Mouse (Mus musculus) midbrain, embryonic 11.5 days (tissue): ENCODE measurements at regions not wholly inside any gene's neighbourhood (a gene's known extent, or its start where the extent isn't known, plus 50 kb on each side); places are given as distances from the start of the nearest gene placed in this dataset.
A peak's percentile ranks its signal among the peaks of the same experiment; 100 is the strongest.

ENCODE experiments used
- ATAC-seq: fragments of 200-750 bp; cut with Nextera tagmentation; 2 replicates; pipeline ENCODE4 v1.8.0; 2017; ENCODE audit warnings: moderate TSS enrichment, moderate library complexity; ENCODE audit not compliant: low FRiP score
- DNase-seq: peaks from one replicate; pipeline ENCODE4 v3.0.0; 2015; ENCODE audit warnings: low spot score; ENCODE audit errors: missing footprints
- H3K27ac ChIP-seq: fragments of 300-500 bp; sonication (generic); 2 replicates; pipeline ENCODE4 v1.5.1; 2014; ENCODE audit warnings: low read depth, low read length
- H3K27me3 ChIP-seq: fragments of 300-500 bp; sonication (generic); 2 replicates; pipeline ENCODE4 v1.6.1; 2014; ENCODE audit warnings: mild to moderate bottlenecking, low read length, moderate library complexity, mixed read lengths; ENCODE audit not compliant: control insufficient read depth, insufficient read depth
- H3K36me3 ChIP-seq: fragments of 300-500 bp; sonication (generic); 2 replicates; pipeline ENCODE4 v1.6.1; 2014; ENCODE audit warnings: mild to moderate bottlenecking, low read length, moderate library complexity, mixed read lengths; ENCODE audit not compliant: control insufficient read depth, insufficient read depth
- H3K4me1 ChIP-seq: fragments of 300-500 bp; sonication (generic); 2 replicates; pipeline ENCODE4 v1.6.1; 2014; ENCODE audit warnings: low read length; ENCODE audit not compliant: control insufficient read depth, insufficient read depth
- H3K4me2 ChIP-seq: fragments of 300-500 bp; sonication (generic); 2 replicates; pipeline ENCODE4 v1.6.1; 2014; ENCODE audit warnings: mild to moderate bottlenecking, moderate library complexity
- H3K4me3 ChIP-seq: fragments of 300-500 bp; sonication (generic); 2 replicates; pipeline ENCODE4 v1.5.1; 2014; ENCODE audit warnings: low read depth, low read length
- H3K9ac ChIP-seq: fragments of 300-500 bp; sonication (generic); 2 replicates; pipeline ENCODE4 v1.6.1; 2014; ENCODE audit warnings: low read length
- H3K9me3 ChIP-seq: fragments of 300-500 bp; sonication (generic); 2 replicates; pipeline ENCODE4 v1.6.1; 2016; ENCODE audit warnings: low read length; ENCODE audit not compliant: control insufficient read depth
- WGBS: fragments of 180-500 bp; shearing (Covaris S2); extraction: QIAGEN DNeasy Blood & Tissue Kit; methylation state at CpG from one replicate; pipeline ENCODE4 v1.1.7; 2014; 5-methylcytosine and 5-hydroxymethylcytosine counted together

- no peaks in the 10 kb centered on the region for H3K36me3 ChIP-seq
- no peak overlapping the region for H3K4me3 ChIP-seq
- no peaks in the 10 kb centered on the region for H3K27me3 ChIP-seq
- H3K4me2 ChIP-seq = no peak overlapping the region
- H3K4me1 ChIP-seq = no peaks in the 10 kb centered on the region
- ATAC-seq = no peak
- no peak overlapping the region for H3K9ac ChIP-seq
- WGBS = 79% methylated on average over 8 of the region's 8 CpGs
- no peak overlapping the region for H3K27ac ChIP-seq
- 0 out of 2 replicates have a peak, but pooled peaks cover 3% of the 10 kb centered on the region for H3K9me3 ChIP-seq
- DNase-seq = no peak
Measured at GRCm38 (mm10) chr8:79562669-79563068, 76.7 kb upstream of the Otud4 start.

GRCm38 (mm10) chr8:79562071-79562581 lies 77.3 kb upstream of the Otud4 start:
- ATAC-seq (no peak), DNase-seq (peak; percentile 84)
- H3K4me1 ChIP-seq = no peaks in the 10 kb centered on the region
- 79% methylated on average over 11 of the region's 11 CpGs for WGBS
- no peaks in the 10 kb centered on the region for H3K36me3 ChIP-seq
- 0 out of 2 replicates have a peak, but pooled peaks cover 3% of the 10 kb centered on the region for H3K9me3 ChIP-seq
- H3K27ac ChIP-seq = no peak overlapping the region
- no peaks in the 10 kb centered on the region for H3K27me3 ChIP-seq
- no peak overlapping the region for H3K4me2 ChIP-seq
- H3K9ac ChIP-seq = no peak overlapping the region
- no peak overlapping the region for H3K4me3 ChIP-seq

GRCm38 (mm10) chr8:79561269-79562063 lies 78.0 kb upstream of the Otud4 start:
- ATAC-seq = no peak
- Histone ChIP-seq H3K4me1 (no peaks in the 10 kb centered on the region), H3K27ac (no peak overlapping the region), H3K27me3 (no peaks in the 10 kb centered on the region), H3K9me3 (0 out of 2 replicates have a peak, but pooled peaks cover 3% of the 10 kb centered on the region), H3K4me3 (no peak overlapping the region), H3K36me3 (no peaks in the 10 kb centered on the region), H3K9ac (no peak overlapping the region), H3K4me2 (no peak overlapping the region)
- no peak for DNase-seq
- 83% methylated on average over 9 of the region's 9 CpGs for WGBS

GRCm38 (mm10) chr8:79559516-79559915 lies 79.9 kb upstream of the Otud4 start:
- Histone ChIP-seq H3K9ac (no peak overlapping the region), H3K4me1 (no peaks in the 10 kb centered on the region), H3K9me3 (no peaks in the 10 kb centered on the region), H3K36me3 (no peaks in the 10 kb centered on the region), H3K4me2 (no peak overlapping the region), H3K27ac (no peak overlapping the region), H3K4me3 (no peak overlapping the region), H3K27me3 (no peaks in the 10 kb centered on the region)
- WGBS = 90% methylated on average over 6 of the region's 6 CpGs
- DNase-seq (no peak), ATAC-seq (no peak)

- WGBS = 89% methylated on average over 2 of the region's 4 CpGs
- Histone ChIP-seq H3K4me3 (no peak overlapping the region), H3K4me2 (no peak overlapping the region), H3K9me3 (no peaks in the 10 kb centered on the region), H3K27me3 (no peaks in the 10 kb centered on the region), H3K27ac (no peak overlapping the region), H3K9ac (no peak overlapping the region), H3K36me3 (no peaks in the 10 kb centered on the region), H3K4me1 (no peaks in the 10 kb centered on the region)
- DNase-seq (no peak), ATAC-seq (no peak)
Measured at GRCm38 (mm10) chr8:79554311-79554710, 85.1 kb upstream of the Otud4 start.

GRCm38 (mm10) chr8:79550151-79550550 lies 89.3 kb upstream of the Otud4 start:
- Histone ChIP-seq H3K4me2 (no peak overlapping the region), H3K36me3 (no peaks in the 10 kb centered on the region), H3K9ac (no peak overlapping the region), H3K9me3 (no peaks in the 10 kb centered on the region), H3K4me1 (no peaks in the 10 kb centered on the region), H3K27me3 (no peaks in the 10 kb centered on the region), H3K27ac (no peak overlapping the region), H3K4me3 (no peak overlapping the region)
- ATAC-seq (no peak), DNase-seq (no peak)
- 83% methylated on average over 2 of the region's 2 CpGs for WGBS

GRCm38 (mm10) chr8:79548156-79548555 lies 91.3 kb upstream of the Otud4 start:
- H3K9ac ChIP-seq = no peak overlapping the region
- 85% methylated on average over 6 of the region's 6 CpGs for WGBS
- H3K4me2 ChIP-seq = no peak overlapping the region

GRCm38 (mm10) chr8:79545866-79546373 lies 93.5 kb upstream of the Otud4 start:
- WGBS = 78% methylated on average over 5 of the region's 5 CpGs

More at GRCm38 (mm10) chr8:79548156-79548555, 91.3 kb upstream of the Otud4 start:
- no peaks in the 10 kb centered on the region for H3K36me3 ChIP-seq
- ATAC-seq (no peak), DNase-seq (no peak)
- H3K27ac ChIP-seq = no peak overlapping the region
- H3K4me1 ChIP-seq = no peaks in the 10 kb centered on the region
- H3K9me3 ChIP-seq = no peaks in the 10 kb centered on the region
- no peaks in the 10 kb centered on the region for H3K27me3 ChIP-seq
- no peak overlapping the region for H3K4me3 ChIP-seq

GRCm38 (mm10) chr8:79542461-79542860 lies 97.0 kb upstream of the Otud4 start:
- Histone ChIP-seq H3K9ac (no peak overlapping the region), H3K27ac (no peak overlapping the region), H3K4me3 (no peak overlapping the region), H3K4me2 (no peak overlapping the region), H3K36me3 (no peaks in the 10 kb centered on the region), H3K9me3 (no peaks in the 10 kb centered on the region), H3K27me3 (no peaks in the 10 kb centered on the region), H3K4me1 (no peaks in the 10 kb centered on the region)
- DNase-seq (no peak), ATAC-seq (no peak)
- 79% methylated on average over 2 of the region's 2 CpGs for WGBS

More at GRCm38 (mm10) chr8:79545866-79546373, 93.5 kb upstream of the Otud4 start:
- ATAC-seq (no peak), DNase-seq (no peak)
- no peak overlapping the region for H3K27ac ChIP-seq
- H3K36me3 ChIP-seq = no peaks in the 10 kb centered on the region
- no peaks in the 10 kb centered on the region for H3K9me3 ChIP-seq
- no peak overlapping the region for H3K9ac ChIP-seq
- H3K4me2 ChIP-seq = no peak overlapping the region
- no peak overlapping the region for H3K4me3 ChIP-seq
- H3K27me3 ChIP-seq = no peaks in the 10 kb centered on the region
- H3K4me1 ChIP-seq = no peaks in the 10 kb centered on the region
